Mouse (Mus musculus) adrenal gland, adult 18-20 months (tissue): ENCODE measurements around the gene Tufm. TPM values are rescaled to one million over a fixed set of nuclear protein-coding genes. Genes with fewer than 3 reads are reported as not detected.
A peak's percentile ranks its signal among the peaks of the same experiment; 100 is the strongest.

ENCODE experiments used
- DNase-seq, 2 experiments: peaks; one replicate each; pipeline ENCODE4 v3.0.0; 2021 to 2022; ENCODE audit warnings: low spot score in 2 of 2
- total RNA-seq, 2 experiments: library from RNA; stranded (reverse); gene quantifications; 1 replicate in 1 of 2; 2 replicates in 1 of 2; pipeline ENCODE4 v1.2.3; 2021

Gene Tufm
- total RNA-seq, 2 experiments from 2014 or later = 221 to 235 TPM

- DNase-seq = no peak
Measured at GRCm38 (mm10) chr7:126497966-126498365, 10.8 kb downstream of the Tufm start.

GRCm38 (mm10) chr7:126499416-126499815 lies 12.3 kb downstream of the Tufm start:
- no peak for DNase-seq

- no peak for DNase-seq
Measured at GRCm38 (mm10) chr7:126501684-126502022, 14.5 kb downstream of the Tufm start.

- peak; percentile 86 to 88 for DNase-seq
Measured at GRCm38 (mm10) chr7:126502023-126502741, 15.0 kb downstream of the Tufm start.

- peak in 1 of 2 experiments; percentile 56 for DNase-seq
Measured at GRCm38 (mm10) chr7:126502751-126503150, 15.6 kb downstream of the Tufm start.

- peak; percentile 97 for DNase-seq
Measured at GRCm38 (mm10) chr7:126503273-126503878, 16.2 kb downstream of the Tufm start, which contains the start of gene Atxn2l. Atxn2l (minus strand) TSS chr7:126503437.

GRCm38 (mm10) chr7:126504913-126505312 lies 17.8 kb downstream of the Tufm start:
- no peak for DNase-seq

- no peak for DNase-seq
Measured at GRCm38 (mm10) chr7:126507126-126507778, 20.1 kb downstream of the Tufm start.

- no peak for DNase-seq
Measured at GRCm38 (mm10) chr7:126511287-126511686, 24.1 kb downstream of the Tufm start.

- no peak for DNase-seq
Measured at GRCm38 (mm10) chr7:126518261-126518941, 31.2 kb downstream of the Tufm start.

GRCm38 (mm10) chr7:126519513-126519912 lies 32.4 kb downstream of the Tufm start:
- DNase-seq = no peak

GRCm38 (mm10) chr7:126523316-126523715 lies 36.2 kb downstream of the Tufm start:
- no peak for DNase-seq

- DNase-seq = no peak
Measured at GRCm38 (mm10) chr7:126528166-126528577, 41.0 kb downstream of the Tufm start.

- no peak for DNase-seq
Measured at GRCm38 (mm10) chr7:126533434-126533833, 46.3 kb downstream of the Tufm start.

- DNase-seq = peak; percentile 9 to 32
Measured at GRCm38 (mm10) chr7:126535766-126536165, 48.6 kb downstream of the Tufm start.

GRCm38 (mm10) chr7:126536466-126536865 lies 49.3 kb downstream of the Tufm start:
- no peak for DNase-seq

GRCm38 (mm10) chr7:126537820-126538585 lies 50.8 kb downstream of the Tufm start:
- DNase-seq = no peak
